Mouse (Mus musculus) cerebellum, adult 2 months (tissue): ENCODE measurements around the gene Slc6a2.

Source experiments
- CTCF ChIP-seq: fragments of 200-500 bp; IDR thresholded peaks from 2 replicates; pipeline ENCODE4 v1.5.1; 2011; ENCODE audit warnings: low read depth, mild to moderate bottlenecking, control low read depth, low read length, moderate library complexity, borderline replicate concordance; ENCODE audit not compliant: insufficient read depth
- POLR2A ChIP-seq: fragments of 200-500 bp; IDR thresholded peaks from 2 replicates; pipeline ENCODE4 v1.6.1; 2011; ENCODE audit warnings: low read length, control low read depth, borderline replicate concordance; ENCODE audit not compliant: insufficient read depth

GRCm38 (mm10) chr8:92913396-92913795 is 46.5 kb upstream of the Slc6a2 start:
- TF ChIP-seq CTCF, result no peak
- no peak for TF ChIP-seq POLR2A
